Mouse (Mus musculus) bone marrow macrophage, adult 2 months (primary cell): ENCODE measurements around the gene Prex1.
A peak's percentile ranks its signal among the peaks of the same experiment; 100 is the strongest.

ENCODE experiments used
- CTCF ChIP-seq: IDR thresholded peaks from 2 replicates; pipeline ENCODE4 v1.5.1; 2012; ENCODE audit warnings: low read depth, mild to moderate bottlenecking, low read length, moderate library complexity
- POLR2A ChIP-seq: IDR thresholded peaks from 2 replicates; pipeline ENCODE4 v1.6.1; 2012; ENCODE audit warnings: mild to moderate bottlenecking, low read depth, low read length, borderline replicate concordance

DNA sequence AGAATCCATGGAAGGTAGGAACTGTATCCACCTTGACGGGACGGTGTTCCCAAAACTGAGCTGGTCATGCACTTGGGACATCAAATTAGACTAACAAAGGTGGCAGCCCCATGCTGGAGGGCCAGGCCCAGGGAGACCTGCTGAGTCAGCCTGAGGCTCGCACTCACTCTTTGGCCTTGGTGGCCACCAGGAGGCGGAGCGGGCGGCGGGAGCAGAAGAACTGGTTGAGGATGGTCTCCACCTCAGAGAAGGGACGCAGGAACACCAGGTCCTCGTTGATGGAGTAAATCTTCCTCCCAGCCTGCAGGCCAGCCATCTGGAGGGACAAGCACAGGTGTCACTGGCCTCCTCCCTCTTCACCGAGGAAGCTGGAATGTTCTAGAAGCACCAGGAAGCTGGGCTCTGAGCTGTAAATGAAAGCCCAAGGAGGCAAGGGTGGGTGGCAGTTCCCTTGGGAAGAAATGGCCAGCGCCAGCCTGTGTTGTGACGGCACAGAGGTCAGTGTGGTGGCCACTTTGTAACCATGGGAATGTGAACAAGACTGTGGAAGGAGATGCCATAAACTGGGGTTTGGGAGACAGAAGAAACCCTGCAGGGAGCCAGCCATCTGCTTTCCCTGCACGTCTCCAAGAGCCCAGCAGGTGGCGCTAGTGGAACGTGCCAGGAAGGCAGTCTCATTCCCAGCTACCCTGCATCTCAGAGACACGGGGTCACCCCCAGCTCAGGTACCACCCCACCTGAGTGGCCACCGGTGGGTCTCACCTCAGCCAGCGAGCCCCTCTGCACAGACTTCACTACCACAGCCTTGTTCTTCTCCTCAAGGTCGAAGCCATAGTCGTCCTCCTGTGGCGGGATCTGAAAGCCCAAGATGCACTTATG, 121.4 kb downstream of the Prex1 start:
- peak; percentile 96 for TF ChIP-seq CTCF
- no peak for TF ChIP-seq POLR2A
